Comparison of ENCODE assay signal across 30 mouse cellular contexts in genomic region chr9:103243640-103244039, GRCm38 (mm10). TPM values are rescaled to one million over a fixed set of nuclear protein-coding genes. Genes with fewer than 3 reads are reported as not detected.
DNase-seq lines count a peak whose midpoint lies in the region; ATAC-seq and TF ChIP-seq lines count a peak whose summit lies in the region.
"Had no signal": no experiment of that assay in that cellular context is flagged by ENCODE, and none has a peak within 500 bp of the region (broad histone marks: within the 10 kb centered on the region; RNA-seq: fewer than 3 reads in every experiment).

No protein-coding gene starts in this region.

- no peaks in the 10 kb centered on the region for H3K27me3 ChIP-seq in kidney, embryonic 15.5 days
- H3K27me3 ChIP-seq in liver, embryonic 12.5 days (replicated peaks), result no peaks in the 10 kb centered on the region
- no peaks in the 10 kb centered on the region for H3K27me3 ChIP-seq in liver, postnatal 0 days (ENCODE audit: insufficient read depth, low read length)
- H3K27me3 ChIP-seq: limb, embryonic 13.5 days; midbrain, embryonic 15.5 days; neural tube, embryonic 15.5 days had no signal

- no peak for ATAC-seq in kidney, embryonic 15.5 days (replicated peaks; ENCODE audit: low FRiP score)
- ATAC-seq in liver, embryonic 12.5 days, result peak; percentile 58; the same call in 1 of the 2 replicates
- ATAC-seq in liver, postnatal 0 days, result peak; percentile 88
- ATAC-seq: forebrain, embryonic 16.5 days; hindbrain, postnatal 0 days; midbrain, embryonic 15.5 days had no signal

- peak; percentile 14 for DNase-seq in kidney, adult 9 months
- DNase-seq in kidney, postnatal 36 days, result peak; percentile 32 to 47
- peak; percentile 47 for DNase-seq in liver, postnatal 0 days
- no peak for DNase-seq in testis, postnatal 14 days (ENCODE audit: low spot score)
- DNase-seq in retina, postnatal 1 day, result no peak
- DNase-seq in spleen, postnatal 14 days (ENCODE audit: low spot score in 2 of 2), result no peak
- DNase-seq: adrenal gland, adult 2 months; adrenal gland, postnatal 36 days; B cell, adult 2 months; cerebellum, adult 18-20 months; cerebellum, postnatal 10 days; gastrocnemius, adult 2 months; heart, adult 2 months; heart, postnatal 14 days; lung, embryonic 14.5 days; right cerebral cortex, adult 18-20 months had no signal

- no peaks in the 10 kb centered on the region for H3K36me3 ChIP-seq in kidney, embryonic 15.5 days
- no peaks in the 10 kb centered on the region for H3K36me3 ChIP-seq in liver, embryonic 12.5 days
- H3K36me3 ChIP-seq in liver, postnatal 0 days (replicated peaks; ENCODE audit: insufficient read depth, low read length), result no peaks in the 10 kb centered on the region
- H3K36me3 ChIP-seq: heart, embryonic 13.5 days; limb, embryonic 13.5 days; midbrain, embryonic 10.5 days; midbrain, embryonic 15.5 days; neural tube, embryonic 15.5 days had no signal

- no peaks in the 10 kb centered on the region for H3K9me3 ChIP-seq in kidney, embryonic 15.5 days (replicated peaks)
- no peaks in the 10 kb centered on the region for H3K9me3 ChIP-seq in liver, embryonic 12.5 days (replicated peaks)
- no peaks in the 10 kb centered on the region for H3K9me3 ChIP-seq in liver, postnatal 0 days (ENCODE audit: low read length)
- H3K9me3 ChIP-seq: heart, embryonic 13.5 days; limb, embryonic 13.5 days; midbrain, embryonic 10.5 days; midbrain, embryonic 15.5 days; neural tube, embryonic 15.5 days had no signal

- H3K27ac ChIP-seq in kidney, embryonic 15.5 days, result no peak overlapping the region
- no peak overlapping the region; the same call in 1 of the 2 replicates for H3K27ac ChIP-seq in liver, embryonic 12.5 days
- peak overlapping the region; percentile 94 for H3K27ac ChIP-seq in liver, postnatal 0 days (ENCODE audit: low read depth)
- H3K27ac ChIP-seq: gastrocnemius, adult 2 months; heart, adult 2 months; heart, embryonic 13.5 days; hindbrain, postnatal 0 days; layer of hippocampus, adult 2 months; limb, embryonic 13.5 days; midbrain, embryonic 10.5 days; midbrain, embryonic 15.5 days; neural tube, embryonic 15.5 days had no signal

- no peaks in the 10 kb centered on the region for H3K4me1 ChIP-seq in kidney, embryonic 15.5 days
- H3K4me1 ChIP-seq in liver, embryonic 12.5 days, result peaks cover 32% of the 10 kb centered on the region
- H3K4me1 ChIP-seq in liver, postnatal 0 days (ENCODE audit: insufficient read depth), result peaks cover 23% of the 10 kb centered on the region
- H3K4me1 ChIP-seq: limb, embryonic 13.5 days; midbrain, embryonic 15.5 days; neural tube, embryonic 15.5 days had no signal

- peak; percentile 82 for TF ChIP-seq EP300 in liver, postnatal 0 days (IDR thresholded peaks at IDR 0.05; ENCODE audit: low read depth)

- WGBS in kidney, embryonic 15.5 days, result 95% methylated on average over 4 of the region's 4 CpGs
- WGBS in liver, embryonic 12.5 days (ENCODE audit: insufficient replicate concordance), result 64% methylated on average over 4 of the region's 4 CpGs
- 69% methylated on average over 4 of the region's 4 CpGs for WGBS in liver, postnatal 0 days (ENCODE audit: insufficient replicate concordance)

- H3K9ac ChIP-seq in kidney, embryonic 15.5 days, result no peak overlapping the region
- H3K9ac ChIP-seq in liver, embryonic 12.5 days, result no peak overlapping the region
- H3K9ac ChIP-seq in liver, postnatal 0 days (replicated peaks), result no peak overlapping the region
- H3K9ac ChIP-seq: heart, embryonic 13.5 days; limb, embryonic 13.5 days; lung, embryonic 14.5 days; midbrain, embryonic 15.5 days; neural tube, embryonic 15.5 days had no signal

- no peak for TF ChIP-seq CTCF in liver, postnatal 0 days (IDR thresholded peaks at IDR 0.05; ENCODE audit: low read depth)

- no peak overlapping the region for H3K4me2 ChIP-seq in kidney, embryonic 15.5 days
- no peak overlapping the region for H3K4me2 ChIP-seq in liver, embryonic 12.5 days
- peak overlapping the region; percentile 13 for H3K4me2 ChIP-seq in liver, postnatal 0 days (ENCODE audit: low read depth, low read length)
- H3K4me2 ChIP-seq: heart, embryonic 13.5 days; limb, embryonic 13.5 days; lung, embryonic 14.5 days; midbrain, embryonic 15.5 days; neural tube, embryonic 15.5 days had no signal

- no peak overlapping the region for H3K4me3 ChIP-seq in kidney, embryonic 15.5 days (replicated peaks)
- H3K4me3 ChIP-seq in liver, embryonic 12.5 days, result no peak overlapping the region
- no peak overlapping the region for H3K4me3 ChIP-seq in liver, postnatal 0 days (ENCODE audit: low read depth, low read length)
- H3K4me3 ChIP-seq: erythroblast, embryonic 14.5 days; gastrocnemius, adult 2 months; heart, adult 2 months; heart, embryonic 13.5 days; layer of hippocampus, adult 2 months; limb, embryonic 13.5 days; midbrain, embryonic 10.5 days; midbrain, embryonic 15.5 days; neural tube, embryonic 15.5 days had no signal

RNA-seq across cellular contexts. Expression of gene Trf, which starts 13.4 kb away (rescaled TPM):
- 66.2 and 161 TPM in 2 replicates for polyA plus RNA-seq in kidney, embryonic 15.5 days (2015; fragmentation: Nextera tagmentation; extraction: Ambion mirVana)
- 2,820 and 2,901 TPM in 2 replicates for polyA plus RNA-seq in liver, embryonic 12.5 days (2016; fragmentation: Nextera tagmentation; extraction: Ambion mirVana)
- polyA plus RNA-seq in liver, postnatal 0 days (2015; fragmentation: Nextera tagmentation; extraction: Ambion mirVana), result 28,598 and 33,336 TPM in 2 replicates

RNA-seq across cellular contexts. Expression of gene Gm20425, which starts 13.5 kb away (rescaled TPM):
- 1.1 and 3.9 TPM in 2 replicates for polyA plus RNA-seq in kidney, embryonic 15.5 days (2015; fragmentation: Nextera tagmentation; extraction: Ambion mirVana)
- 4.9 and 5.2 TPM in 2 replicates for polyA plus RNA-seq in liver, embryonic 12.5 days (2016; fragmentation: Nextera tagmentation; extraction: Ambion mirVana)
- polyA plus RNA-seq in liver, postnatal 0 days (2015; fragmentation: Nextera tagmentation; extraction: Ambion mirVana), result 5.1 and 6.1 TPM in 2 replicates
- polyA plus RNA-seq: adrenal gland, adult 2 months; brain, embryonic 14.5 days; erythroblast, embryonic 14.5 days; forebrain, embryonic 16.5 days; heart, adult 2 months; heart, embryonic 13.5 days; lung, embryonic 14.5 days; midbrain, embryonic 10.5 days; midbrain, embryonic 15.5 days; spleen, adult 2 months; stomach, embryonic 14.5 days had no signal

RNA-seq across cellular contexts. Expression of gene Srprb, which starts 41.7 kb away (rescaled TPM):
- polyA plus RNA-seq in kidney, embryonic 15.5 days (2015; fragmentation: Nextera tagmentation; extraction: Ambion mirVana), result 58.7 and 62.9 TPM in 2 replicates
- 30.3 and 31.5 TPM in 2 replicates for polyA plus RNA-seq in liver, embryonic 12.5 days (2016; fragmentation: Nextera tagmentation; extraction: Ambion mirVana)
- 10.1 and 10.8 TPM in 2 replicates for polyA plus RNA-seq in liver, postnatal 0 days (2015; fragmentation: Nextera tagmentation; extraction: Ambion mirVana)

Comparison
In these comparisons a context has a peak if more than half of its experiments do, and no peak if none do; other contexts are left out.
1. DNase-seq: peak in kidney, adult 9 months (single experiment), kidney, postnatal 36 days (2 of 2) and liver, postnatal 0 days (single experiment); none in testis, postnatal 14 days (single experiment), retina, postnatal 1 day (single experiment) and spleen, postnatal 14 days (0 of 2).
2. RNA of gene Trf, which starts 13.4 kb away (polyA plus RNA-seq): 28,598 to 33,336 TPM in liver, postnatal 0 days and 2,820 to 2,901 TPM in liver, embryonic 12.5 days; 66.2 to 161 TPM in kidney, embryonic 15.5 days; every median in the first group is over 10 times any median in the second.